Mouse (Mus musculus): ENCODE data around the gene Itgb5.
A peak's percentile ranks its signal among the peaks of the same experiment; 100 is the strongest.

Itgb5 gene

DNA sequence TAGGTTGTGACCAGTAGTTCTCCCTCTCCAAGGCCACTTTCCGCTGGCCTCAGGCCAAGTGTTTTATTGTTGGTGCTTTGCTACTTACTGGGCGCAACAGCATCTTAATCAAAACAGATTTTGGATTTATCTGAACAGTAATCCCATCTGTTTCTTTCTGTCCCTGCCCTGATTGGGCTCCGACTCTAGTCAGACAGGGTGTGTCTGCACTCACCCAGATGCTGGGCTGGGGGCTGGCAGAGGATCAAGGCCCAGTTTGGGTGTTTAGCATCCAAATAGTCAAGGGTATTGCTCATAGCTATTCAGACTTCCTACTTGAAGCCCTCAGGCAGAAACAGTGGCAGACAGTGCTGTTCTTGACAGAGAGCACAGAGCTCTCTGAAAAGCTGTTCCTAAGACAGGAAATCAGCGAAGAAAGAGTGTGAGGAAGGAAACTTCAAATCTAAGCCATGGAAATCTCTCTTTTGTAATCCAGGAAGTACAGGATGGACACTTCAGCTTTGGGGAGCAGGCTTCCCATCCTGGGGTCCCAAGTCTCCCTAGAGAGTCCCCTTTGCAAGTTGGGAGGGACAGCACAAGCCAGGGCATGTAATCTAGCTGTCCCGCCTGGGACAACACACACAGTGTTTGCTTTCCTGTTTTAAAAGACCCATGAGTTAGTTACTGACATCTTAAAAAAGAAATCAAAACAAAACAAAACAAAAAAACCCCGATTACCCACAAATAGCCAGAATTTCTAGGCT lies 48.7 kb downstream of the Itgb5 start:
- no peak for DNase-seq (ENCODE audit: low read depth, low spot score)

DNA sequence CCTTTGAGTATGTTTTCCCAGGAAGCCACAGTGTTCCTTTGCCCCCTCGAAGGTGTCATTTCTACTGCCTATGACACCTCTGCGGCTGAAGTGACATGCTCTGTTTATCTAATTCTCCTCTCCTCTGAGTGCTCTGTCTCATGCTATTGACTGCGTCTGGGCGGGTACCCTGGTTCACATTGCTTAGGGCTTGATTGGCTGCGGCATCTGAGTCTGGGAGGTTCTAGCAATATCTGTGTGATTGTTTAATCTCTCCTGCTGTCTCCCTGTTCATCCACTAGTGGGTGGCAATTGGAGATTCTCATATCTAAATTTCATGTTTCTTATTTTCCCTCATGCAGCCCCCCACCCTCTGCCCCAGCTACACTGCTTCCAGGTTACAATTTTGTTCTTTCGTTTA lies 49.6 kb downstream of the Itgb5 start:
- DNase-seq (ENCODE audit: low read depth, low spot score) = no peak

DNA sequence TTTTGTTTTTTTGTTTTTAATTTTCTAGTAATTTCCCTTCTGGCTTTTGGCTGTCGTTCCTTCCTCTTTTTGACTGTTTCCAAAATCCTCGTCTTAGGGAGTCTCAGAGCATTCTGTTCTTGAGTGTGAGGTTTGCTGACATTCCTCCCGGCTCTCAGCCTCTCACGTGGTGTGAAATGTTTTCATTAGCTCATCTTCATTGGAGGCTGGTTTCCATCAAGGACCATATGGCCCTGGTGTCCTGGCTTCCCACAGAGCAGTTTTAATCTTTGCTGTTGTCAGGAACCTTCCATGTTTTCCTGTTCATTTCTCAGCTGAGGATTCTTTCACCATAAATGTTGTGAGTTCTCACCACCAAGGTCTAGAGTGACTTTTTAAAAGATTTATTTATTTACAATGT lies 50.1 kb downstream of the Itgb5 start:
- no peak for DNase-seq (ENCODE audit: low read depth, low spot score)

DNA sequence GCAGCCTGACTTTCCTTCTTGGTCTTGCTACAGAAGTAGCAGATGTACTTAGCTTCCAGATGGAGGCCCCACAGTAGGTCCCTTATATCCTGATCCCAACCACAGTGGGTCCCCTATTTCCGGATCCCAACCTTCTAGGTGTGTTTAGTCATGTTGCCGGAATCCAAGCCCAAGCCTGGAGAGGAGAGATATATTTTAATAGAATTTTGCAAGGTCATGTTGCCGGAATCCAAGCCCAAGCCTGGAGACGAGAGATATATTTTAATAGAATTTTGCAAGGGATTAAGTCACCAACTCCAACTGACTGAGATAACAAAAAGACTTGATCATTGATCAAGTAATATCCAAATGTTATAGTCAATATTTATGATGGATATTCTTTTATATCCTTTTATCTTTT lies 51.3 kb downstream of the Itgb5 start:
- no peak for DNase-seq (ENCODE audit: low read depth, low spot score)

DNA sequence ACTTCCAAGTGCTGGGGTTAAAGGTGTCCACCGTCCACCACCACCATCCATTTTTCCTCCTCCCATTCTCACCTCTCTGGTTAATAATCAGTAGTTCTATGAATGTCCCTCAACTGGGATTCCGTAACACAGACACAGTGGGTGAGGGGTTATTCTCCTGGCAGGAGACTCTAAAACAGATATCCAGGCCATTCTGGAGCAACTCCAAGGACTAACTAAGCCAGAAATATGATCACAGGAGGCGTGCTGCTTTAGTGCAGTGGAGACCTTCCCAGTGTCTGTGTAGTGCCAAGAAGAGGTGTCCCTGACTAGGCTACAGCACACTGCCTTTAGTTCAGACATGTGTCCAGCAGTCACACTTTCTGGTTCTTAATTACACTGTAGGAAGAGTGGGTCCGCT lies 53.1 kb downstream of the Itgb5 start:
- no peak for DNase-seq (ENCODE audit: low read depth, low spot score)

DNA sequence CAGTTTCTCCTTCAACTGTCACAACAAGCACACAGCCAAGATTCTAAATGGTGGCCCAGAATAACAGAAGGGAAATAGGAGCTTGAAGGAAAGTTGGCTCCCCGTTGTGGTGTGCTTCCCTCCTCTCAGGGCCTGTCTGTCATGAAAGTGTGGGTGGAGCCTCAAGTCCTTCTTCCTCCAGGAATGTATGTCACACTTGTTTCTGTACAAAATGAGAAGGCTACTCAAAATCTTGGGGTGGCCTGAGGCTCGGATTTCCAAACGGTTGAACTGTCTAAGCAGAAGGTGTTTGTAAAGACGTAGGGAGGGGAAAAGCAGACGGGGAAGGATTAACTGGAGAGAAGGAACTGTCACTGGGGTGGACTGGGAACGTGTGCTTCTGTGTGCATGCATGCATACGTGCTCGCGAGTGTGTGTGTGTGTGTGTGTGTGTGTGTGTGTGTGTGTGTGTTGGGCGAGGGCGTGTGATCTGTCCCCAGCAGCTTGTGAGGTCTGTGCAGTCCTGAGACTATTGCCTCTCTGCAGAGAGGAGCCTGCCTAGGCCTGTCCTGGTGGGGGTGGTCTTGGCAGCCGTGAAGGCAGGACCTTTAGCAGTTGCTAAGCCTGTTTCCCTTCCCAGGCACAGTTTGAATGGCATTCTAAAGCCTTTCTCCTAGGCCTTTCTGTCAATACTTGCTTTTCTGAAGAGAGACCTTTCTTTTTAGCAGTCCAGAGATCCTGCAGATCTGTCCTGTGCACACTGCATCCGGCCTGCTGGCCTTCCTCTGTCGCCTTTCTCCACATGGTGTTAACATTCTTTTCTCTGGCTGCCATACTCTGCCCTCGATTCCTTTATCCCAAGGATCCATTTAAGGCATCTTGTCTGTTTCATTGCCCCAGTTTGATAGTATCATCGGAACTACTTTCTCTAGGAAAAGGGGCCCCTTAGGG lies 53.8 kb downstream of the Itgb5 start:
- DNase-seq (ENCODE audit: low read depth, low spot score) = no peak

DNA sequence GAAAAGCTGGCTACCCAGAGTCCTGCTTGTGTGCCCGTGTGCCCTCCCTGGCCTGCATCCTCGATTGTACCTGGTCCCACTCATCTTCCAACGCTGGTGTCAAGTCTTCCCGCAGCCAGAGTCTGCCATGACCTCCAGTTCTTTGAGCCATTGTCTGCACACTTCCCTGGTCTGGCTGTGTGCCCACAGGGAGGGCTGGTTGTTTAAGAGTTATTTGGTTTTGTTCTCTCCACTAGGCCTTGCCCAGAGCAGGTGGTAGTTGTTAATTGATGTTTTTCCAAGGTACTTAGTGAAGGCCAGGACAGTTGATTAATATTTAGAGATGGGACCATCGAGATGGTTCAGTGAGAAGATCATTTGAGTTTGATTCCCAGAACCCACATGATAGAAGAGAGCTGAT lies 54.7 kb downstream of the Itgb5 start:
- no peak for DNase-seq (ENCODE audit: low read depth, low spot score)

DNA sequence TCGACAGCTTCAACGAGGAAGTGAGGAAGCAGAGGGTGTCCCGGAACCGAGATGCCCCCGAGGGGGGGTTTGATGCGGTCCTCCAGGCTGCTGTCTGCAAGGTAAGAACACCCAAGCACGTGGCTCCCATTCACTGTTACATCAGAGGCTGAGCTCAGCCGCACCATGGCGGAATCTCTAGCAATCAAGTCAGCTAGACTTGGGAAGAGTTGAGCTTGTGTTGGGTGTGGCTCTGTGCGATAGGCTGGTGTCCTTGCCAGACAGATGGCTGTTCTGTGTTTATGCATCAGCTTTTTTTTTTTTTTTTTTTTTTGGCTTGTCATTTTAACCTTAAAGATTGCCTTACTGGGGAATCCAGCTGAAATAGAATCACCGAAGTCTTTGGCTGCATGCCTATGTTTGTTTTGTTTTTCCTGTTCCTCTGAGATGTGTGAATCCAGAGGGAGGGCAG lies 55.6 kb downstream of the Itgb5 start:
- DNase-seq (ENCODE audit: low read depth, low spot score) = peak; percentile 13

DNA sequence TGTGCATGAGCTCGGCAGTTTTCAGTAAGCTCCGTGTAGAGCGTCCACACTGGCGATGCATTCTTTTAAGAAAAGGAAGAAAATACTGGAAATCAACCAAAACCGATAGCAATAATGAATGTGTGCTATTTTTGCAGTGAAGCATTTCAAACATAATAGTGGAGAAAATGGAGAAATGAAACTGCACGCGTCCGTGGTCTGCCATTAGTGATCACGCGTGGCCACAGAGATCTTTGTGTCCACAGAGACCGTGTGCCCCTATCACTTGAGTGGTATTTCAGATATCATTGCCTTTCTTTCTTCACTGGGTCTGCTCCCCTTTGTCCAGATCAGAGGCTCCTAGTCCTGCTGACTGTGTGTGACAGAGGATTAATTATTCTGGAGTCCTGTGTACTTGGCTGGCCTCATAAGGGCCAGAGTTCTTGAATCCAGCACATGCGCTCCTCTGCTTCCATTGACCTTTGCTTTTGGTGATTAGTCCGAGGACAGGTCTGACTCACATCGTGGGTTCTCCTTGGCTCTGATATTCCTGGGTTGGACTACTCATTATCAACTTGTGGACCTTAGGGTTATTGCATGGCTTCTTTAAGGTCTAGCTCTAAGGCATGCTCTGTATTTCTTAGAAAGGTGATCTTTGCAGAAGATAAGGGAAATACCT lies 56.3 kb downstream of the Itgb5 start:
- peak; percentile 29 for DNase-seq (ENCODE audit: low read depth, low spot score)

DNA sequence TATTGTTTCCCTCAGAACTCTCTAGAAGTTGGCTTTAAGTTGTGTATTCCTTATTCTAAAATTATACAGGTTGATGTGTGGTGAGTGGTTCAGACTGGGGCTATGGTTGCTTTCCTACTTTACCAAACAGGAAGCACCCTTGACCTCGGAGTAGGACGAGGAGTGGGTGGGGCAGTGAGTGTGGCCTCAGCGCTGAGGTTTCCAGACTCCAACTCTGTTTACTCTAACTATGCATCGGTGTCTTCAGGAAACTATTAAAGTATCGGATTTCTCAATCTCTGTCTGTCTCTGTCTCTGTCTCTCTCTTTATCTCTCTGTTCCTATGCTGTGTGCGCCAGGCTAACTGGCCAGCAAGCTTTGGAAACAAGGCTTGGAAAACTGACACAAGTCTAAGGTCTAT lies 57.2 kb downstream of the Itgb5 start:
- no peak for DNase-seq (ENCODE audit: low read depth, low spot score)

DNA sequence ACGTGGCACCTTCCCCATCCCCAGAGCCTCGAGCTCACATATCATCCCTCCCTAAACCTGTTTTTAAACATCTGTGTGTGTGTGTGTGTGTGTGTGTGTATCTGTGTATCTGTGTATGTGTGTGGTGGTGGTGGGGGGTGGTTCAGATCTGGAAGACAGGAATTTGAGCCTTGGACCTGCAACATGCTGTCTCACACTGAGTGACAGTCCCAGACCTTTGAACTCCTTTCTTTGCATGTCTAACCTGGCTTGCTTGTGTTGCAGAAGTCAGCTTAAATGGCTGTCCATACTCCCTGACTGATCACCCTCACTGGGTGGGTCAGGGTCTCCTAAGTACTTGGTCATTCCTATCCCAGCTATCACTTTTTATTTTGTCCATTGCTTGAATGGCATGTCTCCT lies 58.5 kb downstream of the Itgb5 start:
- no peak for DNase-seq (ENCODE audit: low read depth, low spot score)

DNA sequence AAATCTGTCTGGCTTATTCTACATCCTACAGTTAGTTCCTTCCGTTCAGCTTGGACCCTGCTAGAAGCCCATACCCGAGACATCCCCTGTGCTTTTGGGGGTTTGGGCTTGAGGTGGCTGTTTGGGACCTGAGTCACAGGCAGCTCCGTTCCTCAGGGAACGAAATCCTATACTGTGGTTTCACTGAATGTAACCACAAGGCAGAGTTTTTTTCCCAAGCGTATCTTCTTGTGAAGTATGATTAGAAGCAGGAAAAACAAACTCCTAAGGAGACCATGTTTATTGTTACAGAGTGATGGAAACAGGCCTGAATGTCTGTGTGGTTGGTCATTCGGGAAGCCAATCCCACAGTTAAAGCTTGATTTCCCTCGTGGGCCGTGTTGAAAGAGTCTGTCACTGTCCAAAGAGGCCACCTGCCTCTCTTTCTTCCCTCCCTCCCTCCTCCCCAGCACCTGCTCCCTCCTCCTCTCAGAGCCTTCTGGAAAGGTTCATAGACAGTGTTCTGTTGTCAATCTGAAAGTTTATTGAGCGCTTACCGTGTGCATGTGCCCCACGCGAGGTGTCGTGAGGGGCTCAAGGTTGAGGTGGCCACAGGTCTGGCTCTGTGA lies 59.6 kb downstream of the Itgb5 start:
- DNase-seq (ENCODE audit: low read depth, low spot score) = no peak

DNA sequence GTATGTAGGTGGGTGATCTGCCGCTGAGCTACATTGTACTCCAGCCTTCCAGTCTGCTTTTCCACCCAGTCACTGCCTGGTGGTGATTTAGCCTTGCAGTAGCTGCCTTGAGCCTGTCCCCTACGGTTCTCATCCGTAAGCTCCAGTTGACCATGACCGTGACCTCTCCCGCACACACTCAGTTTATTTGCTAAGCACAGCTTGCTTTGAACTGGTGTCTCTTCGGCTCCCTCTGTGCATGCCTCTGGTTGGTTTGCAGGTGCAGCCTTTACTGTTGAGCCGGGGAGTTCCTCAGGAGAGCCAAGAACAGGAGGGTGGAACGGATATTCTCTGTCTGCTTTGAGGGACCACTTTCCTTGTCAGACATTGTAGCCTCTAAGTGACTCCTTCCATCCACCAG lies 61.6 kb downstream of the Itgb5 start:
- no peak for DNase-seq (ENCODE audit: low read depth, low spot score)

DNA sequence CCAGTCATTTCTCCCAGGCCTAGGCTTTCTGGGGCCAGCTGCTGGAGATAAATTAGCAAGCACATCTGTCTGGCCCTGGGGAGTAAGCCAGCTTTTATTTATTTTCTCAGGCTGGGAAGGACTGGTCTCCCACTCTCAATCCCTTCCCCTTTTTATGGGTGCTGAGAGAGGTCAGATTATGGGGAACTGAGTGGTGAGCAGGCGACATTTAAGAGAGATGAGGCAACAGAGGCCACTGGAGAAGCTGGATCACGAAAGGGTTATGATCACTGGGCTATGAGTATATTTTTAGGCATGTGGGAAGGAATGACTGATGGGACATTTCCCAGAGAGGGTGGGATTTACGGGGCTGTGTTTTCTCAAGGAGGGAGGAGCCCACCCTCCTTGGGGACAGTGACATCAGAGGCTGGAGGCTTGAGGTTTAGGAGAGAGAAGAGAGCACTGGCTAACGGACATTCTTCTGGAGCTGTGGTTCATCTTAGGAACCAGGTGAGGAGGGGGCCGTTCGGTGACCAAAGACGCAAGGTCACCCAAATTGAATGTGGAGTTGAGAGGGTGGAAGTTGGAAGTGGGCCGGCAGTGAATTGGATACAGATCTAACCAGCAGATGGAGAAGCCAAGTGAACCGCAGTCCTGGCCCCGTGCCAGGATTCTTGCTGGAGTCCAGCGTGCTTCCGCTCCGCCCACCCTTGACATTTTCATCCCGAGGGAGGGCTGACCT lies 62.3 kb downstream of the Itgb5 start:
- no peak for DNase-seq (ENCODE audit: low read depth, low spot score)

DNA sequence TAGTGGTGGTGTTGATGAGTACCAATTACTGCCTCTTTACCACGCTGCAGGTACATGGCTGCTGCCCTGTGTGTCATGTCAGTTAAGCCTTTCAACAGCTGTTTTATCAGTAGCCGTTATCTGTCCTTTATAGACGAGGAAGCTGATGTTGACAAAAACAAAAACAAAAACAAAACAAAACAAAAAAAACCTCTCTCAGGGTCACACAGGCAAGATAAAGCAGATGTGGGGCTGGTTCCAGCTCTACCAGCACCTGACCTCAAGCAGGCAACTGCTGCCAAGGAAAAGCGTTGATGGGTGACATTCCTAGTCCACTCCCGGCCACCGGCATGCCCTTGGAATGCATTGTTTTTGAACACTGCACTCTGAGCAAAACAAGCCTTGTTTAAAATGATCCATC lies 63.1 kb downstream of the Itgb5 start:
- DNase-seq (ENCODE audit: low read depth, low spot score) = no peak

DNA sequence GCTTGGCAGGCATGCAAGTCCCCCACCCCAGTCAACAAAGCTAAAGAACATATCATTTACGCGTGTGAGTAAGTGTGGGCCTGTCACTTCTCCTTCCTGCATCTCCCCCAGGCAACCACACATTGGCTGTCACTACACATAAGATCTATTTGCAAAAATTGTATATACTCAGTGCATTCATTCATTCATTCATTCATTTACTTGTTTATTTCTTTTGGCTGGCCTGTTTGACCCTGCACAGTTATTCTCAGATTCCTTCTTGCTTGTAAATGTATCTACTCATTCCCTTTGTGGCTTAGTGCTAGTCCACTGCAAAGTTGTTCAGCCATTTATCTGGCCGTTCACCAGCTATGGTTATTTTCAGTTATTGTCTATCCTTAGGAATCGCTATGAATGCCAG lies 64.3 kb downstream of the Itgb5 start:
- no peak for DNase-seq (ENCODE audit: low read depth, low spot score)

DNA sequence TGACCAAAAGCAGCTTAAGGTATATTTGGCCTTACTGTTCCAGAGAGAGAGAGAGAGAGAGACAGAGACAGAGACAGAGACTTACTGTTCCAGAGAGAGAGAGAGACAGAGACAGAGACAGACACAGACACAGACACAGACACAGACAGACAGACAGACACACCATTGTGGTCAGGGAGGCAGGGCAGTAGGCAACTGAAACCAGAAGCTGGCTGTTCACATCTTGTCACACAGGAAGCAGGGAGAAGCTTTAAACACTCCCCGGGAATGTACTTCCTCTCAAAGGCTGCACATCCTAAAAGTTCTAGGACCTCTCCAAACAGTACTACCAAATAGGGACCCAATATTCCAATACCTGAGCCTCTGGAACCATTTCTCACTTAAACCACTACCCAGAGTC lies 65.0 kb downstream of the Itgb5 start:
- DNase-seq (ENCODE audit: low read depth, low spot score) = no peak

DNA sequence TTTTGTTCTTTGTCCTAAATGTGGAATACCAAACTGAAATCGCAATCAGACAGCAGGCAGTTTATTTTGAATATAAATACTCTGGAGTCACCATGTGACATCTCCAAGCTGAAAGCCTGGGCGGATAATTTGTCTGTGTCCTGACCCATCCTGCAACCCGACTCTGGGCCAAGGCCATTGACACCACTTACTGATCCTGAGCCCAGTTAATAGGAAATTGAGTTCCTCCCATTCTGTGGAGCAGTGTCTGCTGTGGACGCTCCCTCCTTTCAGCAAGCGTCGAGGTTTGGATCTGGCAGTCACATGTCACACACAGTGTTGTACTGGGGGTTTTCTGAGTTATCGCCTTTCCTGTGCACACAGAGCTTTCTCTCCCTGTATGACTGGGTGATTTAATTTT lies 66.2 kb downstream of the Itgb5 start:
- no peak for DNase-seq (ENCODE audit: low read depth, low spot score)

DNA sequence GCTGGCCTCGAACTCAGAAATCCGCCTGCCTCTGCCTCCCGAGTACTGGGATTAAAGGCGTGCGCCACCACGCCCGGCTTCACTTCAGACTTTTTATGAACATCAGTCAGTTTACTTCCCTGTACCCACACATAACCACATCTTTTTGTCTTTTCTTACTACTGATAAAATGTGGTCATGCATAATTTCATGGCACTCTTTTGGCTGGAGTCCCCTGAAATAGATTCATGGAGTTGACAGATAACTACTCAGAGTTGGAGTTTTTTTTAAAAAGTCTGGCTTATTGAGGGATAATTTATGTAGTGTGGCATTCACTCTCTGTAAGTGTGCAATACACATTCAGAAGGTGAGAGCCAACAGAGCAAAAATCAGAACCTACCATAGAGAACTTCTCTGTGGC lies 67.3 kb downstream of the Itgb5 start:
- DNase-seq (ENCODE audit: low read depth, low spot score) = no peak

DNA sequence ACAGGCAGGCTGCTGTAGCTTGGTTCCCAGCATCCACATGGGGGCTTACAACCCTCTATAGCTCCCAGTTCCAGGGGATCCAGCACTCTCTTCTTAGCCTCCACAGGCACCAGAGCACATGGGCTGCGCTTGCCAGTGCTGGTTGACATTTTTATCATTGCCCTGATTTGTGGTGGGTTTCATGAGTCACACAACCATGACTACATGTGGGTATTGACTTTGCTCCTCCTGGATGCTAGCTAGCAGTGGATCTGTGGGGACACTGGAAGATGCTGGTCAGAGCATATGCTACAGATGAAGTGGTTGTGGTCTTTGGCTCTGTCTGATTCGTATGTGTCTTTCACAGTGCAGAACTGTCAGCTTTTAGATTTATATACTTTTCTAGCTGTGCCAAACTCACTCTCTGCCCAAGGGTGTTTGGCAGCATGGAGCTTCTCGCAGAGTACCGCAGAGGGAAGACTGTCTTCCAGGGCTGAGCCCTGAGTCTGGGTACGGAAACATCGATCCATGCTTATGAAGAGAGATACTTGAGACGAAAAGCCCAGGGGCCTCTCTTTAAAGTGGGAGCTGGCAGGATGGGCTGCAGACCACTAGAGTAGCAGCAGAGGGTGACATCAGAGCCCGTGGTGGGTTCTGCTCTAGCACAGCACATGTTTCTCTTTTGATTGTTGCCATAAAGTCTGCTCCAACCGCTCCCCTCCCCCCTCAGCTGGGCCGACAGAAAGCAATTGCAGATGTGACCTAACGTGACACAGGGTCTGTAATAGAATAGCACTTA lies 74.4 kb downstream of the Itgb5 start:
- DNase-seq (ENCODE audit: low read depth, low spot score) = no peak

DNA sequence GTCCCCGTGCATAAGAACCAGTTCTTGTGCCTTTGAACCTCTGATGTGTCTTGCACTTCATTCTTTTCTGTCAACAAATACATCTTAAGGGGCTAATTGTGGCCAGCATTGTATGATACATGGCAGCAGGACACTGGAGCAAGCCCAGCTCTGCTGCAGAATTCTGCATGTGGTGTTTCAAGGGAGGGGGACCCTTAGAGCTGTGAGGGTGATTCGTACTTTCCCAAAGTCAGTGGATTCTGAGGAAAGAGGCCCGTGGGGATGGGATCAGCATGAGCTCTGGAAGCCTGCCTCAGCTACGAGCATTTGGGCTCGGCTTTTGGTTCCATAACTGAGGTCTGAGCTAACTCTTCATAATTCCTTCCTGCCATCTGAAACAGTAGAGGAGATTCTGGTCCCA lies 75.1 kb downstream of the Itgb5 start:
- no peak for DNase-seq (ENCODE audit: low read depth, low spot score)

Measured in A20 (cell line).